Mouse (Mus musculus) limb, embryonic 11.5 days (tissue): ENCODE data around the gene Acoxl. TPM values are rescaled to one million over a fixed set of nuclear protein-coding genes. Genes with fewer than 3 reads are reported as not detected.

Source experiments
- microRNA-seq: library from miRNA; unstranded; fragments of <30 nt; microRNA quantifications from one replicate; pipeline ENCODE4, GENCODE M21; 2016
- polyA plus RNA-seq: library from polyadenylated mRNA; unstranded; fragments of >200 nt; fragmentation: Nextera tagmentation; extraction: Ambion mirVana; gene quantifications from 2 replicates; pipeline ENCODE4 v1.2.1, GENCODE M21; 2014

The Acoxl gene
- polyA plus RNA-seq, 1 experiment from 2014 or later = 0.31 TPM

Small RNA genes within 50 kb of the gene (microRNA-seq; reads per million reads assigned to microRNA genes)
- gene Gm22411 = not detected

Other genes with a start within 250 kb of the Acoxl start
- gene Mal, start 182.2 kb upstream of the Acoxl start, polyA plus RNA-seq = 0.09 and 0.20 TPM in 2 replicates
- 1.4 and 2.0 TPM in 2 replicates for gene Mall, start 108.9 kb upstream of the Acoxl start, polyA plus RNA-seq
- 36.3 and 36.5 TPM in 2 replicates for gene Nphp1, start 50.0 kb upstream of the Acoxl start, polyA plus RNA-seq
- gene Mtln, start 46.4 kb upstream of the Acoxl start, polyA plus RNA-seq = 17.6 and 19.6 TPM in 2 replicates
- 50.2 and 55.2 TPM in 2 replicates for gene Bub1, start 7.0 kb upstream of the Acoxl start, polyA plus RNA-seq